Mouse (Mus musculus) adrenal gland, postnatal 25 days (tissue): ENCODE measurements around the gene Mafb. TPM values are rescaled to one million over a fixed set of nuclear protein-coding genes. Genes with fewer than 3 reads are reported as not detected.

Experiments used
- DNase-seq: peaks from one replicate; pipeline ENCODE4 v3.0.0; 2021; ENCODE audit warnings: mixed read lengths
- total RNA-seq: library from RNA; stranded (reverse); gene quantifications from 2 replicates; pipeline ENCODE4 v1.2.3, GENCODE M21; 2021

Gene Mafb
- total RNA-seq, 1 experiment from 2014 or later = 9.7 TPM

DNA sequence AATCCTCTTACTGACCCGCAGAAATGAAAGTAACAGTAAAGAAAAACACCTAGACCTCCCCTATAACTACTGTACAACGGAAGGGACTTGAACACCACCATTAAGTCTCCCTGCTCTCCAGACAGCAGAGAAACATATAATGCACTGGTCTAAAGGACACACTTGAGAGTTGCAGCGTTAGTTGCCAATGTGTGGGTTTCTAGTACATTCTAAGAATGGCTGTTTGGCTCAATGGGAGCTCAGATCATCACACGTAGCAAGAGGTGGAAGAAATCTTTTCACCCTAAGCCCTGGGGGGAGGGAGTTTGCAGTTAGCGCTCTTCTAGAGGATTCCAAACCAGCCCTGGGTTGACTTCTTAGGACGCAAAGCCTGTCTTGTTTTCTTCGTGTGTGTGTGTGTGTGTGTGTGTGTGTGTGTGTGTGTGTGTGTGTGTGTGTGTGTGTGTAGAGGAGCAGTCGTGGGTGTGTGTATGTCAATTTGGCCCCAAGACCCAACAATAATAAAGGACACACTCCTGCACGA lies 2.7 kb downstream of the Mafb start:
- DNase-seq = no peak

DNA sequence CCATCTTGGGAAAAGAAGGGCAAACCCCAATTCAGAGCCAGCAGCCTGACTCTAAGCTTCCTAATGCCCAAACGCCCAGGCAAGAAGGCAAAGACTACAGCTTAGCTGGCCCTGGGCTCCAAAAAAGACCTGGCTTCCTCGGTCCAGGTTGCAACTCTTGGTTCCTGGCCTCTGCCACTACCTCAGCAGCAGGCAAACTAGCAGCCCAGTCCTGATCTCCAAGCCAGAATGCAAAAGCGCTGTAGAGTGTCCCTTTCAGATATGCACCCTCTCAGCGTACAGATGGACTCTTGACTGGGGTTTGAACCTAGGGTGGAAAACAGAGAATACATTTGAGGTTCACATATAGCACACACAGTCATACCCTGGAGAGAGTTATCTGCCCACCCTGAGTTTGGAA lies 3.7 kb downstream of the Mafb start:
- DNase-seq = no peak

DNA sequence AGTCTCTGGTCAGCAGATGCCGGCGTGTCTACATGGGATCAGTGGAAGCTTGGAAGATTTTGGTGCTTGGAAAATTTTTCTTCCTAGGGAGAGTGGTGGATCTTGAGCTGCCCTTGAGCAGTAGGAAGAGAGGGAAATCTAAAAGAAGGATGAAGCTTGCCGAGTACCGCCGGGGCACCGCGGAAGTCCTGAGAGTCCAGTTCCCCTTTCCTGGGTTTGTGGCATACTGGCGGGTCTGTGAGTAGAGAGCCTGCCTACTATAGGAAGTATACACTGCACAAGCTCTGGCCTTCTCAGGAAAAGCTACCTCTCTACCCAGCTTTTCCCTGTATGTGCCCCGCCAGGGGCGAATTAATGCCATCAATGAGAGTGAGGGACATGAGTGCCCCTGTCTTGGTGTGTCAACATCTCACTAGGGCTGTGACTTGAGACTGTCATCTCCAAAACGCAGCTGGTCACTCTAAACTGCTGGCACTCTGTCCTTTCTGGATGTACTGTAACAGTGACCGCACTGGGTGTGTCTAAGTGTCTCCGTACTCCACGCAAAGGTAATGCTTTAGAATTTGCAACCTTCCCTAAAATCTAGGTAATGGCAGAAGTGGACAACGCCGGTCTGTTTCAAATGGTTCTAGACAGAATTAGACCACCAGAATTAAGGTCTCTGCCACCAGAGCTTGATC lies 5.3 kb downstream of the Mafb start:
- no peak for DNase-seq

DNA sequence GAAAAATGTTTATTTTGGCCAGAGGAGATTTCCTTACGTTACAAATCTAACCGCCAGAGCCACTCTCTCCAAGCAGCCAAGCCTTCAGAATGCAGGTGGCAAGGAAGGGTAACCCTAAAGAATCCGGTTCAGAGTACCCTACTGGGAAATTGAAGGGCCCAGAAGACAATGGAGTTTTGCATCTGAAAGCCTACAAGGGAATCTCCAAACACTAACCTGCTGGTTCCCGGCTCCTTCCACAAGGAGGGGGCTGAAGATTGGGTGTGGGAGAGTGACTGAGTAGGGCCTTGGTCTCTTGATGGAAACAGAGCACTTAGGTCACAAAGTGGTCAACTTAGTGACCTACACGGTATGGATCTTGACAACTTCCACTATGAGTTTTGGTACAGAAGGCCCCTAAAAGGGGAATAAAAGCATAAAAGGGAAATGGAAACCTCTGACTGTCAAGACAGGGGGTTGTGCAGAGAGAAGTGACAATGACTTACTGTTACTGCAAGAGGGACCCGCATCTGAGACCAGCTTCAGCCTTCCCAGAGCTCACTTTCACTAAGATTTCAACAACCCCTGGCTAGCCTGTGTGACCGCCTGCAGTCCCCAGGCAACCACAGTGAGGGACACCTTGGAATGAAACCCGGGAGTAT lies 6.5 kb downstream of the Mafb start:
- no peak for DNase-seq

DNA sequence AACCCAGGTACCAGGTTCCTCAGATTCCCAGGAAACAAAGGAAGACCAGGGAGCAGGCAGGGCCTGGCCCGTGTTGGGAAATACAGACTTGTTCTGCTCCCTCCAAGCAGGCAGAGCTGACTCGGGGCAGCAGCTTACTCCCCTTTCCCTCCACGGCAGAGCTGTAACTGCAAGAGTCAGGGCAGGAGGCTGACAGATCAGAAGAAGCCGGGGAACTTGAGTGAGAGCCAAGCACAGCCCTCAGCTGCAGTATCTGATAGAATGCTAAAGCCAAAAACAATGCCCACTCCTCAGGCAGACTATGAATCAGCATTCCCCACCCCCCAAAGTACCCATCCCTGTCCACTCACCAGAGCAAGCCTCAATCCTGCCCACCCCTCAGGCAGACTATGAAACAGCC lies 8.0 kb downstream of the Mafb start:
- no peak for DNase-seq

DNA sequence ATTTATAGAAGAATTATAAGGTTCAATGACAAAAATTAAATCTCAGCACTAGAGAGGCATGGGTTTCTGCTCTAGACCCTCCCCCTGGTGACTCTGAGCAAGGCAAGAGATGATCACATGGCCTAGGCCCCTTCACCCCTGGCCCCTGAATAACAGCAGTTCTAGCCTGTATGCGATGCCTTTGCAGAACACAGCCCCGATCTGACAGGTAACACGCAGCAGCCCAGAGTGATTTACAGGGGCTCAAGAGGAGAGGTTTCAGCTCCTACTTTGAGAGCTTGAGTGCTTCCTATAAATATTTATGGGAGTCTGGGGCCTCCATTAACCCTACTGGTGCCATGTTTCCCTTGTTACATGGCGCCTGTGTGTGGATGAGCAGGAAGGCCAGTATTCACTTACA lies 9.4 kb downstream of the Mafb start:
- DNase-seq = no peak

DNA sequence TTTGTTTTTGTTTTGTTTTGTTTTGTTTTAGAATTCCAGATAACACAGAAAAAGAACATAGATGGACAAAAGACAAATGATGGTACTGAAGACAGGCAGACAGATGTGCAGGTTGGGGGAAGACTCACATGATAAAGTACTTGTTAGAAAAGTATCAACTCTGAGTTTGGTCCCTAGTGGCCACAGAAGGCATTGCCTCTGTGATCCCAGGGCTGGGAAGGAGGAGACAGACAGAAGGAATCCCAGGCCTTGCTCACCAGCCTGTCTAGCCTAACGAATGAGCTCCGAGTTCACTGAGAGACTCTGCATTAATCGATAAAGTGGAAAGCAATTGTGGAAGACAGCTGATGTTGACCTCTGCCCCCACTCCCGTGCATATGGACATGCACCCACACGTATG lies 10.7 kb downstream of the Mafb start:
- DNase-seq = no peak

DNA sequence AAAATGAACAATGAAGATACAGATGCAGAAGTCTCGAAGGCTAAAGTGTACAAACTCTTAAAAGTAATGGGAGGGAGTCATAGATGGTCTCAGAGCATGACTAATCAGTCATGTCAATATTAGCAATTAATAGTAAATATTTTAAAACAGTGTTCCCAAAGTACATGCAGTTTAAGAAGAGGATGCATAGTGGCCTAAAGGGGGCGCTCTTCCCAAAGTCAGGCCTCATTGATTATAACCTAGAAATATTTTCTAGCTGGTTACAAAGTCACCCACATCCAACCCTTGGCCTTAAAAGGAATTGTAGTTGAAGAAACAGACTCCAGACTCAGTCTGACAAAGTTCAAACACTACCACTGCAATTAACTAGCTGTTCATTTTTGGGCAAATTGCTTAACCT lies 12.5 kb downstream of the Mafb start:
- no peak for DNase-seq

DNA sequence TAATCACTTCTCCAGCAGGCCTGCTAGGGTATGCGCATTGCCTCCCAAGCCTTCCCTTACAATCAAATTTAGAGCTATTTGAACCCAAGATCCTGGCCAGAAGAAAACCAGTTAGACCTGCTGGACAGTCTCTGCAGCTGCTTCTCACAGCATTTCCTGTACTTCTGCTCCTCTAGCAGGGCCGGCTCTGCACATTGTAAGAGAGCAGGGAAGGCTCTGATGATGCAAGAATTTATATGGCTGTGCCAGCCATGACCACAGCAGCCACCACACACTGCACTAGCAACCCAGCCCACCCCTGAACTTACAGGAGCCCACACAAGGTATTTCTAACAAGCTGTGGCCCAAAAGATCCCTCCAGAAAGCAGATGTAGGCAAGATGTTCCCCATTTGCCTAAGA lies 13.3 kb downstream of the Mafb start:
- no peak for DNase-seq

DNA sequence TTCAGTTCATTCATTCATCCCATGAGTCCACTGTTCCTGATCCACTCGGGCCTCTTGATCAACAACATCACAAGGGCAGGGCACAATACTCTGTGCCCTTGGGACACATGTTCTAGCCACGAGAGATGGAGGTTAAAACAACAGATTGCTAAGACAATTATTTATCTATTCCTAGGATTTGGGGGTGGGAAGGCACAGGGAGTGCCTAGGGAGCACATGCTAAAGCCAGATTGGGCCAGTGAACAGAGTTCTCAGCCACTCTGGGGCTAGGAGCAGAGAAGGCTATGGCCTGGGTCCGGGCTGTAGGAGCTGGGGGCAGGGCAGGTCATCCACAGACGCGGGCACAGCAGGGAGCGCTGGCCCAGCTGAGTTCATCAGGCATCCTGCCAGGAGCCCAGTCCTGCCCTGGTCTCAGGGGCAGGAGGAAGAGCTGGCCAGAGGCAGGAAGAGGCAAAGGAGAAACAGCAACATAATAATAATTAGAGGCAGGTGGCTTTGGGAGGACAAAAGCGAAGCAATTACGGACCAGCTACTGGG lies 15.8 kb downstream of the Mafb start:
- DNase-seq = peak; percentile 79

DNA sequence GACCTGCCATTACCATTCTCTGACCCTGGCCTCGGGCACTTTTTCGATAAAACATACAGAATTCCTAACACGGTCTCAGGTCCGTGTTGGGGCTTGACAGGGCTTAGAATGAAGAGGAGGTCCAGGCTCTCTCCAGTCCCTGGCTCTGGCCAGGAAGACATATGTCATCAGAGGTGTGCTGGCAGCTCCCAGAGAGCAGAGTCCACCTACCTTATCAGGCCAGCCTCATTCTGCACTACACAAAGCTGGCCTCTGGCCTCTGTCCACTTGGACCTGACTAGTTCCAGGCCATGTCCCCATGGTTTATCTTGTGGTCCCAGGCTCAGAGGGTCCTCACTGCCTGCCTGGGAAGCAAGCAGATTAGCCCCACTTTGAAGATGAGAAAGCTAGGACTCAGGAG lies 17.3 kb downstream of the Mafb start:
- DNase-seq = no peak

DNA sequence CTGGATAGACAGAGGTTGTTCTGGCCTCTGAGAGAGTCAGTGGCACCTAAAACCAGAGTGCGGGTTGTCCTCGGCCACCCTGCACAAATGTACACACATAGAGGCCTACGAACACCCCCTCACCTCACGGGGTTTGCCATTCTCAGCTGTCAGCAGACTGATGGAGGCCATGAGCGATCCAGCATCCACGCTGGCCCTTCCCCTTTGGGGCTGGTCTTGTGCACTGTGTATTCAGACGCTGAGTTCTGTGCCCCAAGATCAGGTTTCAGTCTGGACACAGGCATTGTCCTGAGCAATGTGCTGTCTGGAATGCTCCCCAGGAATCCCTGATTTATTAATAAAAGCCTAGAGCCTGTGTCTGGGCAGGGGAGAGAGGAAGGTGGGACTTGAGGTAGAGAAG lies 18.1 kb downstream of the Mafb start:
- DNase-seq = no peak

DNA sequence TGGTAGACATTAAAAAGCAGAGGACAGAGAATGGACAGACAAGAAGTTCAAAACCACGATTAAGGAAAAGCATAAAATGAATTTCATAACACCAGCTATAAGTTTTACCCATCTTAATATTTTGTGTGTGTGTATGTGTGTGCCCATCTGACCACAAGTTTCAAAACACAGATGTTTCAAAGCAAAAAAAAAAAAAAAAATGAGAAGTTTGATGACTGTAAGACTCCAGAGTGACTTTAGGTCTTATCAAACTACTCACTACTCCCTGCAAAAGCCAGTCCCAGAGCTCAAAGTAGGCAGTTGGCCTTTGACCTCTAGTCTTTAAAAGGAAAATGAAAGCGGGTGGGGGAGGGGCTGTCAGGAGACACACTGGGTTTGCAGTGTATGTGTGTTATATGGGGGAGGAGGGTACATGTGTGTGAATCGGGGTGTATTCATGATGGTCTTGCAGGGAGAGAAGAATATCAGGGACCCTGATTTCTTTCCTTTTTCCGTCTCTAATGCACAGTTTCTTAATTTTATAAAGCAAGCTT lies 18.7 kb downstream of the Mafb start:
- no peak for DNase-seq

DNA sequence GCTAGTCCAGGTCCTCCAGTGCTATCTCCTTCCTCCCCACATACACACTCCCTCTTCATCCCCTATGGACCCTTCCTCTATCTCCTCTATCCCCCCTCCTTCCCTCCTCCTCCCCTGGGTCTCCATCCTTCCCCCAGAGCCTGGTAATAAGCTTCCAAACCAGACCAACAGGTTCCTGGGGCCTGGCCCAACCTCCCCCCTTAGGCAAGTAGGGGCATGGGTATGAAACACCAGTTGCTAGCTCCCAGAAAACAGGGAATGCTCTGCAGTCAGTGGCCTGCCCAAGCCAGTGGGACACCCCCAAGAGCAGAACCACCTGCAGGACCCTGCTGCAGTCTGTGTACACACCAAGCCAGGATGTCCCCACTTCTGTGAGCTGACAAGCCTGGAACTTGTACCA lies 21.2 kb downstream of the Mafb start:
- DNase-seq = no peak

DNA sequence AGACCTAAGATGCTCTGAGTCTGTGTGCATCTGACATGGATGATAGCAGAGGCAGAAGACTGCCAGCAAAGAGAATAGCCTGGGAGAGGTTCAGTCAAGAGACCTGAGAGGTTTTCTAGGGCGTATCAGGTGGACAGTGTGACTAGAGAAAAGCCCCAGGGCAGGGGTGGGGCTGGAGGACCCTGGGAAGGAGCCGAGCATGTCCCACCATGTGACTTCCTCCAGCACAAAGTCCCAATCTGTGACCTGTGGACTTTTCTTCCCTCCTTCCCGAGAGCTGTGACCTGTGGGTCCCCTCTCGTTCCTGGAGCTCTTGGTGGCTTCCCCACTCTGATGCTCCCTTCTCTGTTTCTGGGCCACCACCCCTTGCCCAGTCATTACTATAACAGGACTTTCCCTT lies 26.7 kb downstream of the Mafb start:
- no peak for DNase-seq

DNA sequence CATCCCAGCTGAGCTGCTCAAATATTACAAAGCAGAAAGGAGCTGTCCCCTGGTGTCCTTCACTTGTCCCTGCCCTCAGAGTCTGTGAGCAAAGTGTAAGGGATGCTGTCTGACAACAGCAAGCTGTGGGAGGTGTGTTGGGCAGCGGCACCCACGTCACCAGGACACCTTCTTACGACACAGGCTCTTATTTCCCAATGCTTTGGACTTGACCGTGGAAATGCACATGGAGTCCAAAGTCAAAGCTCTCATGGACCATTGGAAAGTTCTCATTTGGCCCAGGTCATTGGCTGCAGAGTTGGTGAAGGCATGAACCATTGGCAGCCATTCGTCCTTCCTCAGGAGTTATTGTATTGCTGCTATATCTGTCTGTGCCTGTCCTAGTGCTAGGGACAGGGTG lies 27.3 kb downstream of the Mafb start:
- no peak for DNase-seq

DNA sequence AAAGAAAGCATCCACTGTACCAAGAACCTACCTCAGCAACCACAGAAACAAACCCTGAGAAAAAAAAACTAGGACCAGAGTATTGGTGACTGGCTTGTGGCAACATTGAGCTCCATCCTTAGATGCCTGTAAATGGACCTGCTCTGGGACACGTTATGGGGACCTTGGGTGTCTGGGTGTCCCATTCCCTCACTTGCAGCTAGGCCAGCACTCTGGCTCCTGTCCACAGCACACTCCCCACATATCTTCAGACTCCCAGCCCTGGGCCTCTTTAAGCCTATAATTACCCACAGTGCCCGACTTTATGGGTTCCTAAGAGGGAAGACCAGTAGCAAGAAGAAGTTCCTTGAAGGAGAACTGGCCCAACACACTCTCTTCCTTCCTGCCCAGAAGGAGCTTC lies 30.8 kb downstream of the Mafb start:
- no peak for DNase-seq

DNA sequence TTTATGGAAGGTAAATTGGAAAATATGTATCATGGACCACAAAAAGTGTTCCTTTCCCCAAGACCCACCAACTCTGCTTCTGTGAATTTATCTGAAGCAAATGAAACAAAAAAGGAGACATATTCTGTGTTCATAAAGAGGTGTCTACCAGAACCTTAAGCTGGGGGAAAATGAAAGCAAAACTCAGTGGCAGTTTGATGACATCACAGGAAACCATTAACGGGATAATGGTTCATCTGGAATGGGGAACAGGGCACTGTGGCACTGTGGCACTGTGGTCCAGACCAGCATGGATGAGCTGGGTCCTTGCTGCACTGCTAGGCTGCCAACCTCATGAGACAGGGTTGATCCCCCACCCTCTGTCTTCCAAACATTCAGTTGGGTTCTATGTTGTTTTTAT lies 31.8 kb downstream of the Mafb start:
- no peak for DNase-seq

DNA sequence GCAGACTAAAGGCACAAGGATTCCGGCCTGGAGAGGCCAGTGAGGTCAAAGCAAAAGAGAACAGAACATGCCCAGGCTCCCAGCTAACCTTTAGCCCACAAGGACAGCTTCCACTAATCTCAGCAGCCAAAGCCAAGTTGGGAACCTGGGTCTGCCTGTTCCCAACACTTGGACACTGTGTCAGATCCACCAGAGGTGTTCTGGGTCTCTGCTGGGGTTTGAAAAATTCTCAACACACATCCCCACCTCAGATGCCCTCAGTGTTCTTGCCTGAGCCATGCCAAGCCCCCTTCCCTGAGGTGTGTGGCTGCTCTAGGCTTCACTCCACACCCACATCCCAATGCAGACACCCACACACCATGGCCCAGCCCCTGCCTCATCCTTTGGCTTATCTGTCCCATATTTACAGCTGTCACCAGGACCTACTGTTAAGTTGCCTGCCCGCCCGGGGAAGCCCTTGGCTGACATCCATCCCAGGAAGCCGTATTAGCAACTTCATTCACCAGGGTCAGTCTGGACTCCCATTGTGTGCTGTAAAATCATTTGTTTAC lies 32.7 kb downstream of the Mafb start, which contains the start of gene Gm826:
Gene Gm826 (minus strand): TSS at position 52 of the 551 bp plus-strand sequence.
- DNase-seq = no peak

DNA sequence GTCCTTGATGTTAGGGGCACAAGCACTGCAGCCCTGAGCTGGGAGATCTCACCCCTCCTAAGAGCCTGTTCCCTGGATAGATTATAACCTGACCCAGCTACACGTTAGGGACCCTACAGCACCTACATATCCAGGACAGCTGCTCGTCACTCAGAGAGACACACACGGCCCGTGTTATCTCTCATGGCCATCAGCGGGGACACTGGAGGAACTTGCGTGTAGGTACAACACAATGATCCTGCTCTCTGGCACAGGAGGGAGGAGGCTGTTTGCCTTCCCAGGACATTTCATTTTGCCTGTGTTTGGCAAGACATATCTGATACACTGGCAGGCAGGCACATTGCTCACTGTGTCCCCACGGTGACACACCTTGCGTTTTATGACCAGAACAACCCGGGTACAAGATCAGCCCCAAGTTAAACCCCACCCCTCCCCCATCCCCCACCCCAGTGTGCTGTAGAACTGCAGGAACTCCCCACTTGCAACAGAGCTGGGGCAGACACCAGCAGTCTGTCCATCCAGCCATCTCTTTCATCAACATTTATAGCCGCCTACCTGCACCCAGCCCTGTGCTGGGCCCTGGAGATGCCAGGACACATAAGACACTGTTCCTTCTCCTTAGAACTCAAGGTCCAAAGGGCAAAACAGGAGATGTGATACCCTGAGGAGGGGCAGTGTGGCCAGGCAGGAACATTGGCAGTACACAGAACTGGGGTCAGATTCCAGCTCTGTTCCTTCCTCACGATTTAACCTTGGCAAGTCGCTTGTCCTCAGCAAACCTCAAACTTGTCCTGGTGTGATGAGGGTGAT lies 34.1 kb downstream of the Mafb start:
- DNase-seq = no peak

DNA sequence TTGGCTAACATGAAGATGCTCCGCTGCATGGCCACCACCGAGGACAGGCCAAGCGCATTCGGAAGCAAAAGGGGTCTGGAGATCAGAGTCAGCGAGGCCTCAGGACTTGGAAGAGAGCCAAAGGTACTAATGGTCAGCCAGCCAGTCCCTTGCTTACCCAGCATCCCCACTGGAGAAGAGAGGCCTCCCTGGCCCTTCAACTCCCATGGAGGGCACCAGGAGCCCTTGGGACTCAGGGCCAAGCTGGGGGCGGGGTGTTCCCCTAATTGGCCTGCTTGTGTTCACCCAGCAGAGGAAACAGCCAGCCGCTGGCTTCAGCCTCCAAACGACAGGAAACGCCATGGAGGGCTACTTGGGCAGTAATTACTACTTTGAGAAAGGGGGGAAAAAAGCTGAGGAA lies 38.0 kb downstream of the Mafb start:
- peak; percentile 5 for DNase-seq

DNA sequence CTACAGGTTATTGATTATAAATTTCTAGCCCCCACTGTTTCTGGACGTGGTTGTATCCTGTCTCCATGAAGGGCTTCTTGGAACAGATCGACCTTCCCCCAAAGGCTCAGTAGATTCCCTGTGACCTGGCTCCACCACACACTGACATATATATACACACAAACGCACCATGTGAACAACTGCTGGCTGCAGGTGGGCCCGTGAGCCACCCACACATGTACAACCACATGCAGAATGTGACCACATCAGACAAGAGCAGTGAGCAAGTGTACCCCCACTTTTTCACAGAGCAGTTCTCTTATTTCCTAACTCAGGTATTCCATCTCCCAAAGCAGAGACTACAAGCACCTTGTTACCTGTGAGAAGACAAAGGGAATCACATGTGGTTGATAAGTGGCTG lies 39.1 kb downstream of the Mafb start:
- no peak for DNase-seq
